12 mouse cellular contexts compared by ENCODE assay signal in the genomic region with DNA sequence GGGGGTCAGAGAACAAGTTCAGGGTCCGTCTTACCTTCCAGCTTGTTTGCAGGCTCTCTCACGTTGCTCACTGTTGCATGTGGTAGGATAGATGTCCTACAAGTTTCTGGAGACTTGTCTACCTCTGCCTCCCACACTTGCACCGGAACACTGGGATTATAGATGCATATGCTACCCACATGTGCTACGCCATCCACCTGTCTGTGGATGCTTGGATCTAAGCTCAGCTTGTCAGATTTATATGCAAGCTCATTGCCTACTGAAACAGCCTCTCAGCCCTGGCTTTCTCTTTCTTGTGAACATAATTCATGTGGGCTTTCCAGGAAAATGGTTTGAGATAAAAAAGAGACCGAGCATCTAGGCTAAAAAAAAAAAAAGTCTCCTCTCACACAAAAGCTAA.
DNase-seq lines count a peak whose midpoint lies in the region.
"Had no signal": no experiment of that assay in that cellular context is flagged by ENCODE, and none has a peak within 500 bp of the region (broad histone marks: within the 10 kb centered on the region; RNA-seq: fewer than 3 reads in every experiment).

No protein-coding gene starts in this region.

- peak; percentile 41 for DNase-seq in layer of hippocampus, adult 9-11 months
- DNase-seq in layer of hippocampus, adult 9-10 months (ENCODE audit: low spot score): no peak
- DNase-seq in left cerebral cortex, adult 18-20 months (ENCODE audit: low spot score in 2 of 2): peak; percentile 50 to 61
- DNase-seq in left cerebral cortex, postnatal 36 days (ENCODE audit: low spot score in 2 of 2): peak; percentile 40 to 70
- DNase-seq in cerebellum, adult 11-12 months: no peak
- DNase-seq in adrenal gland, adult 2 months: no peak
- DNase-seq in gastrocnemius, adult 18-20 months (ENCODE audit: low spot score): no peak
- DNase-seq: cerebellum, adult 11 months; heart, postnatal 10 days; kidney, postnatal 25 days; lung, adult 18-20 months; spleen, adult 18-20 months had no signal

- intact Hi-C loops in left cerebral cortex, postnatal 36 days (cut with DNase I): no loop called here

Comparison
In these comparisons a context has a peak if more than half of its experiments do, and no peak if none do; other contexts are left out.
1. DNase-seq: peak in layer of hippocampus, adult 9-11 months (single experiment), left cerebral cortex, adult 18-20 months (2 of 2) and left cerebral cortex, postnatal 36 days (2 of 2); none in layer of hippocampus, adult 9-10 months (single experiment), cerebellum, adult 11-12 months (single experiment), adrenal gland, adult 2 months (single experiment) and gastrocnemius, adult 18-20 months (single experiment).